Mouse (Mus musculus): ENCODE results near the gene Tbx19. TPM values are rescaled to one million over a fixed set of nuclear protein-coding genes. Genes with fewer than 3 reads are reported as not detected.

The Tbx19 gene
- total and polyA plus RNA-seq, 3 experiments, result 0.04 to 0.66 (median 0.44) TPM

DNA sequence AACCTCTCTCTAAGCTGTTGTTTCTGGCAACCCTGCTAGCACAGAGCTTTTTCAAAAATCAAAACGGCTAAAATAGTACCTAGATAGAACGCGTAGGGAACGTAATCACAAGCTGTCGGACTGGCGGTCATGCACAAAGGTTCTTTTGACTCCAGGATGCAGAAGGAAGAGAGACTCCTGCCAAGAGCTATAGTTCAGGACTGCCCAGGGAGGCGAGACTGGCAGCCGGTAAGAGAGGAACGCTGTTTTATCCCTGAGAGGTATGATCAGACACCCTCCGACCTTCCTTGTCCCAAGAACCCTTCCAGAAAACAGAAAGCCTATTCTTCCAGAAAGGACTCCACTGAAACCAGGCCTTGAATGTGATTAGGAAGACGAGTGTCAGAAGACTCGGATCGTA lies 31.0 kb upstream of the Tbx19 start:
- peaks cover 37 to 65% of the 10 kb centered on the region in 2 experiments for H3K4me1 ChIP-seq (ENCODE audit: control insufficient read depth in 1 of 2, insufficient read depth in 2 of 2)

DNA sequence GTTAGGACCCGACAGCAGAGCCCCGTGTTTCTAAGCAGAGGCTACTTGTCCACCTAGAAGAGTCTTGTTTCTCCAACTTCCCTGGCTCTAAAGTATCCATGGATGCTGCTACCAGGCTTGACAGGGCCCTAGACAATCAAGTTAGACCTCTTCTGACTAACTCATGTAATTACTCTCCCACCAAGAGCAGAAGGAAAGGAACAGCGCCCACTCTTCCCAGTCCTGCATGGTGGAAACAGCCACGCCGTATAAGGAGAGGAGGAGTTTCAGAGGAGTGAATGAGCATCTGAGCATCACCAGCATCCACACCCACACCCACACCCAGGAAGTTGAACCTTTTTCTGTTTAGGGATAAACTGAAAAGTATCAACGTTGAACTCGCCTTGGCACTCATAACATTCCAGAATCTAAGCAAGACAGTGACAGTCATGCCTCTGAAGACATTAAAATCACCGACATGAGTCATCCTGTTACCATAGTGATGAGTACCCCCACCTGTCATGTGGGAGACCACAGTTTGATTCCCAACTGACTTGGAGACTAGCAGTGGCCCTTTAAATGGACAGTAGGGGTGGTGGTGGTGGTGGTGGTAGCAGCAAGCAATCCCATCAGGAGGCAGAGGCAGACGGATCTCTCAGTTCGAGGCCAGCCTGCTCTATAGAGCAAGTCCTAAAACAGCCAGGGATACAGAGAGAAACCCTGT lies 30.1 kb upstream of the Tbx19 start:
- DNase-seq (ENCODE audit: extremely low read depth), result no peak
- Histone ChIP-seq H3K4me3 (replicated peaks in 1 of 3; ENCODE audit: low read depth in 2 of 3, low read length in 2 of 3, poor library complexity in 1 of 3) (no peak overlapping the region), H3K79me2 (replicated peaks; ENCODE audit: control insufficient read depth, extremely low read depth, insufficient read depth, poor library complexity, severe bottlenecking) (peaks cover 40% of the 10 kb centered on the region), H3K27ac (ENCODE audit: insufficient read depth, low read depth) (no peak overlapping the region), H3K9ac (ENCODE audit: insufficient read depth, low read depth) (no peak overlapping the region), H3K4me1 (ENCODE audit: control insufficient read depth in 1 of 2, insufficient read depth in 2 of 2) (peaks cover 39 to 73% of the 10 kb centered on the region in 2 experiments), H3K36me3 (replicated peaks in 1 of 2; ENCODE audit: control insufficient read depth in 1 of 2, insufficient read depth in 1 of 2, low read length in 1 of 2) (peaks cover 24 to 41% of the 10 kb centered on the region in 2 experiments), H3K4me2 (ENCODE audit: insufficient read depth, low read depth, poor library complexity, severe bottlenecking) (peak overlapping the region; percentile 85; the same call in 1 of the 2 replicates), H3K27me3 (replicated peaks) (no peaks in the 10 kb centered on the region), H3K9me3 (replicated peaks; ENCODE audit: low read length) (no peaks in the 10 kb centered on the region)
- in situ Hi-C loops (cut with MboI; ENCODE audit: low pct_ligation_motif_present, low pct_unique_long_range_greater_than_20kb, low sequenced_read_pairs), result no loop called here
- dilution Hi-C loops (cut with MboI; ENCODE audit: extremely low pct_ligation_motif_present, extremely low pct_unique_long_range_greater_than_20kb, low sequenced_read_pairs), result no loop called here
- no peak for TF ChIP-seq ELF1 (IDR thresholded peaks at IDR 0.05; ENCODE audit: low read depth, low read length)
- TF ChIP-seq MXI1 (IDR thresholded peaks at IDR 0.05; ENCODE audit: low read depth, low read length), result 0 out of 2 replicates have a peak, but pooled peaks have one; percentile 26

More for the DNA sequence above, 31.0 kb upstream of the Tbx19 start:
- DNase-seq (ENCODE audit: extremely low read depth), result no peak
- in situ Hi-C loops (cut with MboI; ENCODE audit: low pct_ligation_motif_present, low pct_unique_long_range_greater_than_20kb, low sequenced_read_pairs), result no loop called here
- dilution Hi-C loops (cut with MboI; ENCODE audit: extremely low pct_ligation_motif_present, extremely low pct_unique_long_range_greater_than_20kb, low sequenced_read_pairs), result no loop called here
- Histone ChIP-seq H3K4me3 (replicated peaks in 1 of 3; ENCODE audit: low read depth in 2 of 3, low read length in 2 of 3, poor library complexity in 1 of 3) (peak overlapping the region; percentile 3 to 79 (median 36)), H3K36me3 (replicated peaks in 1 of 2; ENCODE audit: control insufficient read depth in 1 of 2, insufficient read depth in 1 of 2, low read length in 1 of 2) (peaks cover 17 to 33% of the 10 kb centered on the region in 2 experiments), H3K9me3 (replicated peaks; ENCODE audit: low read length) (no peaks in the 10 kb centered on the region), H3K4me2 (ENCODE audit: insufficient read depth, low read depth, poor library complexity, severe bottlenecking) (peak overlapping the region; percentile 85), H3K79me2 (replicated peaks; ENCODE audit: control insufficient read depth, extremely low read depth, insufficient read depth, poor library complexity, severe bottlenecking) (peaks cover 40% of the 10 kb centered on the region), H3K27ac (ENCODE audit: insufficient read depth, low read depth) (peak overlapping the region; percentile 5), H3K9ac (ENCODE audit: insufficient read depth, low read depth) (peak overlapping the region; percentile 93), H3K27me3 (replicated peaks) (no peaks in the 10 kb centered on the region)
- 0 out of 2 replicates have a peak, but pooled peaks have one; percentile 37 for TF ChIP-seq CHD1 (IDR thresholded peaks at IDR 0.05; ENCODE audit: low read depth, low read length)
- no peak for TF ChIP-seq IRF4 (IDR thresholded peaks at IDR 0.05; ENCODE audit: low read depth, low read length)

DNA sequence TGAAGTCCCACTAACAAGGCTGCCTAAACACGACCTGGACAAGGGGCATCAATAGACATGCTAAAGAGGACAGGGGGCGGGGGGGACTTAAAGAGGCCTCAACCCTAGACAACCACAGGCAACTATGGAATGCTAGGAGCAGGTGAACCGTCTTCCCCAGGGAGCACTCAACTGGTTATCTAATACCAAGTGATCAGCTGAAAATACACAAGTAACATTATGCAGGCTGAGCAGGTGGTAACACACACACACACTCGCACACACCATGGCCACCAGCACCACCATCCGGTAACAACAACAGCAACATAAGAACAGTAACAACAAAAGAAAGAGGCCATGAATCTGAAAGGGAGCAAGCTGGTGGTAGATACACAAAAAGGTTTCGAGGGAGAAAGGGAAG lies 29.5 kb upstream of the Tbx19 start:
- TF ChIP-seq UBTF (IDR thresholded peaks at IDR 0.05; ENCODE audit: low read depth, low read length), result no peak
- TF ChIP-seq GABPA (IDR thresholded peaks at IDR 0.05; ENCODE audit: insufficient replicate concordance, low read depth, low read length), result no peak
- no peak for TF ChIP-seq JUND (conservative IDR thresholded peaks at IDR 0.05; ENCODE audit: low read depth, low read length)
- TF ChIP-seq CHD2 (IDR thresholded peaks at IDR 0.05; ENCODE audit: low read length), result no peak
- no peak for TF ChIP-seq CHD1 (IDR thresholded peaks at IDR 0.05; ENCODE audit: low read depth, low read length)
- TF ChIP-seq SMC3 (IDR thresholded peaks at IDR 0.05; ENCODE audit: low read depth, low read length), result no peak
- no peak for TF ChIP-seq MYC (IDR thresholded peaks at IDR 0.05; ENCODE audit: low read depth, low read length)
- TF ChIP-seq NELFE (IDR thresholded peaks at IDR 0.05; ENCODE audit: low read depth, low read length), result no peak
- no peak for TF ChIP-seq IRF4 (IDR thresholded peaks at IDR 0.05; ENCODE audit: low read depth, low read length)
- TF ChIP-seq CTCF (conservative IDR thresholded peaks at IDR 0.05 in 1 of 2, IDR thresholded peaks at IDR 0.05 in 1 of 2; ENCODE audit: low read depth in 2 of 2, low read length in 2 of 2), result no peak
- no peak for TF ChIP-seq POLR2A (IDR thresholded peaks at IDR 0.05; ENCODE audit: low read depth, low read length)
- no peak for TF ChIP-seq NRF1 (IDR thresholded peaks at IDR 0.05; ENCODE audit: low read depth, low read length)
- TF ChIP-seq PAX5 (IDR thresholded peaks at IDR 0.05; ENCODE audit: low read length), result no peak
- no peak for TF ChIP-seq JUN (IDR thresholded peaks at IDR 0.05; ENCODE audit: insufficient read depth, low read depth, low read length)
- no peak for TF ChIP-seq KAT2A (IDR thresholded peaks at IDR 0.05; ENCODE audit: insufficient replicate concordance, low read length)
- TF ChIP-seq MAFK (IDR thresholded peaks at IDR 0.05; ENCODE audit: insufficient replicate concordance, low read length), result no peak
- TF ChIP-seq POLR2AphosphoS2 (IDR thresholded peaks at IDR 0.05; ENCODE audit: low read depth, low read length), result no peak
- TF ChIP-seq ZKSCAN1 (IDR thresholded peaks at IDR 0.05; ENCODE audit: borderline replicate concordance, low read depth, low read length), result no peak
- no peak for TF ChIP-seq MEF2A (IDR thresholded peaks at IDR 0.05; ENCODE audit: borderline replicate concordance, low read depth, low read length)
- TF ChIP-seq TCF12 (IDR thresholded peaks at IDR 0.05; ENCODE audit: low read depth, low read length), result no peak
- Histone ChIP-seq H3K36me3 (replicated peaks in 1 of 2; ENCODE audit: control insufficient read depth in 1 of 2, insufficient read depth in 1 of 2, low read length in 1 of 2) (peaks cover 31 to 48% of the 10 kb centered on the region in 2 experiments), H3K79me2 (replicated peaks; ENCODE audit: control insufficient read depth, extremely low read depth, insufficient read depth, poor library complexity, severe bottlenecking) (peaks cover 40% of the 10 kb centered on the region), H3K4me3 (replicated peaks in 1 of 3; ENCODE audit: low read depth in 2 of 3, low read length in 2 of 3, poor library complexity in 1 of 3) (no peak overlapping the region), H3K9ac (ENCODE audit: insufficient read depth, low read depth) (no peak overlapping the region), H3K4me1 (ENCODE audit: control insufficient read depth in 1 of 2, insufficient read depth in 2 of 2) (peaks cover 33 to 72% of the 10 kb centered on the region in 2 experiments), H3K27ac (ENCODE audit: insufficient read depth, low read depth) (no peak overlapping the region), H3K9me3 (replicated peaks; ENCODE audit: low read length) (no peaks in the 10 kb centered on the region), H3K4me2 (ENCODE audit: insufficient read depth, low read depth, poor library complexity, severe bottlenecking) (no peak overlapping the region), H3K27me3 (replicated peaks) (no peaks in the 10 kb centered on the region)
- dilution Hi-C loops (cut with MboI; ENCODE audit: extremely low pct_ligation_motif_present, extremely low pct_unique_long_range_greater_than_20kb, low sequenced_read_pairs), result no loop called here
- no peak for DNase-seq (ENCODE audit: extremely low read depth)
- in situ Hi-C loops (cut with MboI; ENCODE audit: low pct_ligation_motif_present, low pct_unique_long_range_greater_than_20kb, low sequenced_read_pairs), result no loop called here
